Mouse (Mus musculus): ENCODE results near the gene Plcd4.

Gene Plcd4

DNA sequence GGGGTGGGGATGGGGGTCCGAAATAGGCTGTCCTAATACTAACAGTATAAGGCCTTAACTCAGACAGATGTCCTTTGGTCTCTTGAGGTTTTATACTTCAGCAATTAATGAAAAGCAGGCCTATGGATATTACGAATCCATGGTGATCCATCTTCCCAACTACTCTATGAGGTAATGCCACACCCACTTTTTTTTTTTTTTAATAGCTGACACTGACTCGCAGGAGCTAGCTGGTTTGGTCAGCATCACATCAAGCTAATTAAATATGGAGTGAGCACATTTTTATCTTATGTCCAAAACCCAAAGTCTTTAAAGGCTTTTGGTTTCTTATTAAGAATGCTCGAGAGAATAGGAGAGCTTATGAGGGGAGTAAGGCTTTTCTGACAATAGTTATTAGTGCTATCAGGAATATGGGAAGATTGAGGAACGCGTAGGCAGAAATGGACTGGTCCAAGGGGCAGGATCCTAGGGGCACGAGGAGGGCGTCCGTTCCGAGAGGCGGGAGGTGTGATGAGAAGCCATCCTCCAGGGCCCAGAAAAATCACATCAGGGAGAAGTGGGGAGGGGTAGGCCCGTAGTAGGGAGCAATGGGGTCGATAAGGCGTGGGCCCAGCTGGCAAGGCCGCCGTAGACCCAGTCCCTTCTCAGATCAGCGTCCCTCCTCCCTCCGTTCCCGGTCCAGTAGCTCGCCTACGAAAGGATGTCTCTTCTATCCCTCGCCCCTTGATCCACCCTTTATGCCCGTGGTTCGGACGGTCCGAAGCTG, 58.0 kb downstream of the Plcd4 start:
- DNase-seq = peak in 1 of 2 experiments; percentile 10

DNA sequence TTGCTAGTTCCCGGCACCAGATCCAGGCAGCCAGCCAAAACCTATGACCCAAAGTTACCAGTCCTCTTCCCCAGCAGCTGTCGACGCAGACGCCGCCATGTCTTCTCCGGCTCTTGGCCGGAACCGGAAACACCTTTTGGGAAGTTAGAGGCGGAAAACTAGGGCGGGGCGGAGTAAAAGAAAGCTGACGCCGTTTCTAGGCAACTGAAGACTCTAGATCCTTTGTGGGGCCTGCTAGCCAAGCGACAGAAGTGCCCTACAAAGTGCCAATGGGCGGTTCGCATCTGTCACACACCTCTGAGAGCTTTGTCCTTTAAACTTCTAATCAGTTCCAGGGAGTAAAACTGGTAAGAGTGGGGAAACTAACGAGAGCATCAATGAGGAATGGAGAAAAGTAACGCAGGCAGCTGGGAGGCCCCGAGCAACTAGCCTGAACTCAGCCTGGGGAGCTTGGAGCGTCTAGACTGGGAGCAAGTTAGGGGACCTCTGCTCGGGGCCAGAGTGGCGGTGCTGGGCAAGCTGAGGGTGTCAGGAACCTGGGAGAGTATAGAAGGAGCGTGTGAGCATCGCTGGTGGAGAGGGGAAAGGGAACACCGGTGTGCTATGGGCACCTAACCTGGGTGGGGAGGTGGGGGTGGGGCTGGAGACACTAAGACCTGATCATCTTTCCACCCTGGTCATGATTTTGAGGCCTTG, 58.7 kb downstream of the Plcd4 start, which contains the start of the genes Rnf25 and Stk36:
Gene Rnf25, minus strand, starts transcription at position 131 of the 696 bp plus-strand sequence.
Gene Stk36, plus strand, starts transcription at position 179 of the 696 bp plus-strand sequence.
- peak; percentile 90 to 92 for DNase-seq

All from lung, adult 18-20 months (tissue).